Mouse (Mus musculus): ENCODE measurements at regions not wholly inside any gene's neighbourhood (a gene's known extent, or its start where the extent isn't known, plus 50 kb on each side); places are given as distances from the start of the nearest gene placed in this dataset.

- Histone ChIP-seq H3K27me3 (replicated peaks) (no peaks in the 10 kb centered on the region), H3K9me3 (peaks cover 25% of the 10 kb centered on the region), H3K4me3 (replicated peaks) (no peak overlapping the region), H3K4me1 (no peaks in the 10 kb centered on the region), H3K36me3 (replicated peaks; ENCODE audit: low read length) (no peaks in the 10 kb centered on the region)
- TF ChIP-seq FLI1 (IDR thresholded peaks at IDR 0.05; ENCODE audit: low read length) (no peak), GATA1 (IDR thresholded peaks at IDR 0.05; ENCODE audit: borderline replicate concordance, low read length) (no peak)
These were observed 170.9 kb downstream of the Wnt5a start for GRCm38 (mm10) chr14:28675476-28675875.

GRCm38 (mm10) chr14:28699780-28700179 lies 195.2 kb downstream of the Wnt5a start:
- Histone ChIP-seq H3K4me1 (no peaks in the 10 kb centered on the region), H3K4me3 (replicated peaks) (no peak overlapping the region), H3K27me3 (replicated peaks) (no peaks in the 10 kb centered on the region), H3K36me3 (replicated peaks; ENCODE audit: low read length) (no peaks in the 10 kb centered on the region), H3K9me3 (peaks cover 3% of the 10 kb centered on the region; the same call in 1 of the 2 replicates)
- no peak for TF ChIP-seq FLI1 (IDR thresholded peaks at IDR 0.05; ENCODE audit: low read length)
- no peak for TF ChIP-seq GATA1 (IDR thresholded peaks at IDR 0.05; ENCODE audit: borderline replicate concordance, low read length)

GRCm38 (mm10) chr14:28704729-28705128 lies 200.2 kb downstream of the Wnt5a start:
- Histone ChIP-seq H3K4me3 (replicated peaks) (no peak overlapping the region), H3K4me1 (no peaks in the 10 kb centered on the region), H3K9me3 (no peaks in the 10 kb centered on the region), H3K36me3 (replicated peaks; ENCODE audit: low read length) (no peaks in the 10 kb centered on the region), H3K27me3 (replicated peaks) (no peaks in the 10 kb centered on the region)
- TF ChIP-seq GATA1 (IDR thresholded peaks at IDR 0.05; ENCODE audit: borderline replicate concordance, low read length) (no peak), FLI1 (IDR thresholded peaks at IDR 0.05; ENCODE audit: low read length) (no peak)

GRCm38 (mm10) chr14:28714598-28714997 lies 210.0 kb downstream of the Wnt5a start:
- Histone ChIP-seq H3K27me3 (replicated peaks) (no peaks in the 10 kb centered on the region), H3K4me3 (replicated peaks) (no peak overlapping the region), H3K4me1 (no peaks in the 10 kb centered on the region), H3K9me3 (peaks cover 20% of the 10 kb centered on the region), H3K36me3 (replicated peaks; ENCODE audit: low read length) (no peaks in the 10 kb centered on the region)
- no peak for TF ChIP-seq GATA1 (IDR thresholded peaks at IDR 0.05; ENCODE audit: borderline replicate concordance, low read length)
- TF ChIP-seq FLI1 (IDR thresholded peaks at IDR 0.05; ENCODE audit: low read length): no peak

GRCm38 (mm10) chr14:28720545-28720944 lies 216.0 kb downstream of the Wnt5a start:
- H3K36me3 ChIP-seq (replicated peaks; ENCODE audit: low read length): no peaks in the 10 kb centered on the region
- no peak overlapping the region for H3K4me3 ChIP-seq (replicated peaks)
- TF ChIP-seq GATA1 (IDR thresholded peaks at IDR 0.05; ENCODE audit: borderline replicate concordance, low read length) (no peak), FLI1 (IDR thresholded peaks at IDR 0.05; ENCODE audit: low read length) (no peak)
- no peaks in the 10 kb centered on the region for H3K4me1 ChIP-seq
- H3K27me3 ChIP-seq (replicated peaks): no peaks in the 10 kb centered on the region
- peaks cover 17% of the 10 kb centered on the region for H3K9me3 ChIP-seq

DNA sequence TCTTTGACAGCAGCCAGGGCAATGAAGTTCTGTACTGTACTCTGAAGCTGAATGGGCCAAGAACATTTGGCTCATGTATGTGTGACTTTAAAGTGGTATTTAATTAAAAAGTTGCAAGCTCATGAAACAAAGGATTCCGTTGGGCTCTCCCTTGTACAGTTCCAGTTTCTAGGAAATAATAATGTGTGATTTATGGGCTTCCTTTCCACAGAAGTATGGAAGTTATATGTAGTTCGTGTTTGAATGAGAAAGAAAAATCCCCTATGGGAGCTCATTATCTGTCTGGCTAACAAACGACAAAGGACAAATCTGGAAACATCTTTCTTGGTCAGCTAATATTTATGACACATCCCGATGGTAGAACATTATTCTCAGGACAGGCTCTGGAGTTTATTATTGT lies 221.1 kb downstream of the Wnt5a start:
- no peak for TF ChIP-seq FLI1 (IDR thresholded peaks at IDR 0.05; ENCODE audit: low read length)
- H3K27me3 ChIP-seq (replicated peaks): no peaks in the 10 kb centered on the region
- H3K36me3 ChIP-seq (replicated peaks; ENCODE audit: low read length): no peaks in the 10 kb centered on the region
- peaks cover 24% of the 10 kb centered on the region for H3K9me3 ChIP-seq
- H3K4me3 ChIP-seq (replicated peaks): no peak overlapping the region
- no peaks in the 10 kb centered on the region for H3K4me1 ChIP-seq

- no peak overlapping the region for H3K4me3 ChIP-seq (replicated peaks)
- peaks cover 16% of the 10 kb centered on the region for H3K9me3 ChIP-seq
- H3K4me1 ChIP-seq: no peaks in the 10 kb centered on the region
- H3K27me3 ChIP-seq (replicated peaks): no peaks in the 10 kb centered on the region
- TF ChIP-seq FLI1 (IDR thresholded peaks at IDR 0.05; ENCODE audit: low read length): no peak
- TF ChIP-seq GATA1 (IDR thresholded peaks at IDR 0.05; ENCODE audit: borderline replicate concordance, low read length): no peak
- H3K36me3 ChIP-seq (replicated peaks; ENCODE audit: low read length): no peaks in the 10 kb centered on the region
These were observed 228.9 kb downstream of the Wnt5a start for GRCm38 (mm10) chr14:28733496-28733895.

DNA sequence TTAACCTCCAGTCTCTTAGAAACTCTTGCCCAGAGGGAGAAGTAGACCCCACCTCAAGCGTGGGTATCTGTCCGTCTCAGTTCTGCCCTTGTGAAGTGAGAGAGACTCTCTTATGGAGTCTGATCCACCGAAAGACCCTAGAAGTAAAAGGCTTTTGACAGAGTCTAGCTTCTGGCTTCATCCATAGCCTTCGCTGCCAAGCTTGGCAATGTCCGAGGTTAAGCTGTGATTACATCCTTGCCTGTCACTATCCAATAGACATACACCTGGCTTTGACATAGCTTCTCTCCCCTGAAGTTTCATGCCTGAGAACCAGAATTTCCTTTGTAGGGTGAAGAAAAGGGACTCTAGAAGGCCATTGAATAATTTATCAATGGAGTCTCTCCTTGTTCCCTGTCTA lies 230.9 kb downstream of the Wnt5a start:
- TF ChIP-seq GATA1 (IDR thresholded peaks at IDR 0.05; ENCODE audit: borderline replicate concordance, low read length) (no peak), FLI1 (IDR thresholded peaks at IDR 0.05; ENCODE audit: low read length) (no peak)
- H3K4me1 ChIP-seq: no peaks in the 10 kb centered on the region
- no peak overlapping the region for H3K4me3 ChIP-seq (replicated peaks)
- no peaks in the 10 kb centered on the region for H3K27me3 ChIP-seq (replicated peaks)
- peaks cover 11% of the 10 kb centered on the region for H3K9me3 ChIP-seq
- H3K36me3 ChIP-seq (replicated peaks; ENCODE audit: low read length): no peaks in the 10 kb centered on the region

DNA sequence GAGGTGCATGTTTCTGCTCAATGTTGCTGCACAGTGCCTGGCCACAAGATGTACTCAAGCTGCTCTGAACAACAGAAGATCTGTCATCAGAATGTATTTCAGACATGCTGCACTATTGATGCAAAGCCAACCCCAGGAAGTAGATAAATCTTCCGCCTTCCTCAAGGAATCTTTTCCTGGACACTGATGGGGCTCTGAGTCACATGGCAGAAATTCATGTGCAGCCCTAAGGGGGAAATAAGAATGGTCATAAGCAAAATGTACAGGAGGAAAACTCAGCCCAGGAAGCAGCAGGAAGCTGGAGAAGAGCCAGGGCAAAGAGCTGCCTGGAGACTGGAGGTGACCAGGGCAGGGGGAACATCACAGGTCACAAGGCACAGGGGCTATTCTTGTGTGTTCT lies 235.5 kb downstream of the Wnt5a start:
- no peak for TF ChIP-seq GATA1 (IDR thresholded peaks at IDR 0.05; ENCODE audit: borderline replicate concordance, low read length)
- no peak for TF ChIP-seq FLI1 (IDR thresholded peaks at IDR 0.05; ENCODE audit: low read length)
- Histone ChIP-seq H3K4me3 (replicated peaks) (no peak overlapping the region), H3K36me3 (replicated peaks; ENCODE audit: low read length) (no peaks in the 10 kb centered on the region), H3K4me1 (no peaks in the 10 kb centered on the region), H3K27me3 (replicated peaks) (no peaks in the 10 kb centered on the region), H3K9me3 (peaks cover 12% of the 10 kb centered on the region)

GRCm38 (mm10) chr14:28741418-28741817 lies 236.9 kb downstream of the Wnt5a start:
- H3K4me3 ChIP-seq (replicated peaks): no peak overlapping the region
- TF ChIP-seq FLI1 (IDR thresholded peaks at IDR 0.05; ENCODE audit: low read length) (no peak), GATA1 (IDR thresholded peaks at IDR 0.05; ENCODE audit: borderline replicate concordance, low read length) (no peak)
- no peaks in the 10 kb centered on the region for H3K27me3 ChIP-seq (replicated peaks)
- H3K9me3 ChIP-seq: peaks cover 14% of the 10 kb centered on the region
- no peaks in the 10 kb centered on the region for H3K4me1 ChIP-seq
- no peaks in the 10 kb centered on the region for H3K36me3 ChIP-seq (replicated peaks; ENCODE audit: low read length)

DNA sequence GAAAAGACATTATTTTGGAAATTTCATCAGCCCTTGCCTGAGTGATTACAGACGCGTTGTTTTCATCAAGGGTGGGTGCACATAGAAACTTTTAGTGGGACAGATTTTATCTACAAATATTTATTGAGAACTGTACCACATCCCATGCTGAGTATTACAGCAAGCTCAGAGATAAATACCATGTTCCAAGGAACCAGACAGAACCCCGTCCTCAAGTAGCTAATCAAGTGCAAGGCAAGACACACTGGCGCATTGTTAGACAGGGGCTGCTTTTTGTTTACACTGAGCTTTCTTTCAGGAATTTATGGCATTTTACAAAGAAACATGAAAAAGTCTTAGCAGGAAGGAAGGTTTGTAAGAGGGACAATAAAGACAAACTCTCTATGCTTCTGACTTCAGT lies 239.1 kb downstream of the Wnt5a start:
- no peak overlapping the region for H3K4me3 ChIP-seq (replicated peaks)
- H3K36me3 ChIP-seq (replicated peaks; ENCODE audit: low read length): no peaks in the 10 kb centered on the region
- TF ChIP-seq FLI1 (IDR thresholded peaks at IDR 0.05; ENCODE audit: low read length) (no peak), GATA1 (IDR thresholded peaks at IDR 0.05; ENCODE audit: borderline replicate concordance, low read length) (no peak)
- H3K4me1 ChIP-seq: no peaks in the 10 kb centered on the region
- no peaks in the 10 kb centered on the region for H3K27me3 ChIP-seq (replicated peaks)
- H3K9me3 ChIP-seq: peaks cover 9% of the 10 kb centered on the region; the same call in 1 of the 2 replicates

All from megakaryocyte, embryonic 14.5 days (primary cell).